Mouse (Mus musculus) hindbrain, embryonic 11.5 days (tissue): ENCODE data around the gene Hpca. TPM values are rescaled to one million over a fixed set of nuclear protein-coding genes. Genes with fewer than 3 reads are reported as not detected.

ENCODE experiments used
- ATAC-seq: fragments of 200-750 bp; cut with Nextera tagmentation; 2 replicates; pipeline ENCODE4 v1.8.0; 2017; ENCODE audit warnings: mild to moderate bottlenecking, moderate TSS enrichment, moderate library complexity; ENCODE audit not compliant: low FRiP score
- DNase-seq: peaks from one replicate; pipeline ENCODE4 v3.0.0-alpha.2; 2015; ENCODE audit warnings: low spot score
- H3K27ac ChIP-seq: fragments of 300-500 bp; sonication (generic); 2 replicates; pipeline ENCODE4 v1.5.1; 2014; ENCODE audit warnings: mild to moderate bottlenecking, low read depth, low read length
- H3K27me3 ChIP-seq: fragments of 300-500 bp; sonication (generic); 2 replicates; pipeline ENCODE4 v1.6.1; 2014; ENCODE audit warnings: mild to moderate bottlenecking, low read length, moderate library complexity, mixed read lengths; ENCODE audit not compliant: control insufficient read depth, insufficient read depth
- H3K36me3 ChIP-seq: fragments of 300-500 bp; sonication (generic); 2 replicates; pipeline ENCODE4 v1.6.1; 2014; ENCODE audit warnings: mild to moderate bottlenecking, low read length, moderate library complexity, mixed read lengths; ENCODE audit not compliant: control insufficient read depth, insufficient read depth
- H3K4me1 ChIP-seq: fragments of 300-500 bp; sonication (generic); replicated peaks from 2 replicates; pipeline ENCODE4 v1.6.1; 2014; ENCODE audit warnings: low read length, mixed read lengths; ENCODE audit not compliant: control insufficient read depth, insufficient read depth
- H3K4me2 ChIP-seq: fragments of 300-500 bp; sonication (generic); replicated peaks from 2 replicates; pipeline ENCODE4 v1.6.1; 2014; ENCODE audit warnings: mild to moderate bottlenecking, low read depth, low read length
- H3K4me3 ChIP-seq: fragments of 300-500 bp; sonication (generic); 2 replicates; pipeline ENCODE4 v1.5.1; 2014; ENCODE audit warnings: low read depth, low read length
- H3K9ac ChIP-seq: fragments of 300-500 bp; sonication (generic); 2 replicates; pipeline ENCODE4 v1.6.1; 2014; ENCODE audit warnings: low read depth, low read length
- H3K9me3 ChIP-seq: fragments of 300-500 bp; sonication (generic); 2 replicates; pipeline ENCODE4 v1.6.1; 2016; ENCODE audit warnings: low read length; ENCODE audit not compliant: control insufficient read depth
- WGBS: fragments of 180-500 bp; shearing (Covaris S2); extraction: QIAGEN DNeasy Blood & Tissue Kit; methylation state at CpG from one replicate; pipeline ENCODE4 v1.1.7; 2014; 5-methylcytosine and 5-hydroxymethylcytosine counted together
- polyA plus RNA-seq: library from polyadenylated mRNA; unstranded; fragments of >200 nt; fragmentation: Nextera tagmentation; extraction: Ambion mirVana; gene quantifications from 2 replicates; pipeline ENCODE4 v1.2.1, GENCODE M21; 2014

The Hpca gene
- polyA plus RNA-seq, 1 experiment from 2014 or later = 2.6 TPM

DNA sequence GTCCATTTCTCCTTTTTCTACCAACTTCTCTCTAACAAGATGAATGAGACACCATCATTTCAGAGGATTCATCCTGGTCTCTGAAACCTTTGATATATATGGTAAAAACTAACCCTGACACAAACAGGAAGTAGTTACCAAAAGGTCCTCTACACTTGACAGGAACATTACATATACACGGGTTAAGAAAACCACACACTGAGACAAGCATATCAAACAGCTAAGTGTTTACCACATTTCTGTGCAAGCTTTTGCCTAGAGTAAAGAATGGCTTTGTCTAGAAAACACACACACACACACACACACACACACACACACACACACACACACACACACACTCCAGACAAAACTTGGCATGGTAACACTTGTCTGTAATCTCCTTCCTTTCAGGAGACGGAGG lies 24.6 kb upstream of the Hpca start:
- Histone ChIP-seq H3K36me3 (no peaks in the 10 kb centered on the region), H3K9me3 (no peaks in the 10 kb centered on the region), H3K27me3 (no peaks in the 10 kb centered on the region), H3K4me3 (no peak overlapping the region), H3K27ac (no peak overlapping the region), H3K4me1 (no peaks in the 10 kb centered on the region; the same call in 1 of the 2 replicates), H3K4me2 (no peak overlapping the region), H3K9ac (no peak overlapping the region)
- 75% methylated on average over 2 of the region's 2 CpGs for WGBS
- ATAC-seq (no peak), DNase-seq (no peak)

GRCm38 (mm10) chr4:129145943-129146342 lies 24.1 kb upstream of the Hpca start:
- Histone ChIP-seq H3K4me1 (no peaks in the 10 kb centered on the region; the same call in 1 of the 2 replicates), H3K9me3 (no peaks in the 10 kb centered on the region), H3K27ac (no peak overlapping the region), H3K36me3 (no peaks in the 10 kb centered on the region), H3K9ac (no peak overlapping the region), H3K4me2 (no peak overlapping the region), H3K4me3 (no peak overlapping the region), H3K27me3 (no peaks in the 10 kb centered on the region)
- no peak for DNase-seq
- ATAC-seq = no peak
- WGBS = 83% methylated on average over 4 of the region's 4 CpGs

DNA sequence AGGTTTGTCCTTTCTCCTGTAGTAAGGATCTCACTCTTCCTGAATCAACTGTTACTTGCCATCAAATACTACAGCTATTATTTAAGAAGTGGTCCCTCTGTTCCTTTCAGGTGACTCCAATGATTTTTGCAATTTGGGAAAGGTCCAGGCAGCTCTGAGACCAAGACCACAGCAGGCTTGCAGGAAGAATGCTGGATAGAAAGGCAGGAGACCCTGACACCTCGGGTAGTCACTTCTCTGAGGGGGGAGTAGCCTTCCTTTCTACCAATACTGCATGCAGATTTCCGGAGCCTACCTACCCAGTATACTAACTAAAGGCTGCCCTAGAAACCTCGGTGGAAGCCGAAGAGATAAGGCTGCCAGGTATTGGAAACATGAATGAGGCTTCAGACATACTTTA lies 23.6 kb upstream of the Hpca start:
- no peak overlapping the region for H3K27ac ChIP-seq
- no peaks in the 10 kb centered on the region for H3K27me3 ChIP-seq
- ATAC-seq (no peak), DNase-seq (no peak)
- no peak overlapping the region for H3K4me2 ChIP-seq
- no peak overlapping the region for H3K9ac ChIP-seq
- no peaks in the 10 kb centered on the region; the same call in 1 of the 2 replicates for H3K4me1 ChIP-seq
- 75% methylated on average over 4 of the region's 4 CpGs for WGBS
- H3K36me3 ChIP-seq = no peaks in the 10 kb centered on the region
- H3K9me3 ChIP-seq = no peaks in the 10 kb centered on the region
- no peak overlapping the region for H3K4me3 ChIP-seq

- no peak overlapping the region for H3K27ac ChIP-seq
- H3K27me3 ChIP-seq = no peaks in the 10 kb centered on the region
- no peaks in the 10 kb centered on the region for H3K9me3 ChIP-seq
- H3K9ac ChIP-seq = no peak overlapping the region
- no peaks in the 10 kb centered on the region; the same call in 1 of the 2 replicates for H3K4me1 ChIP-seq
- ATAC-seq = no peak
- WGBS = 71% methylated on average over 16 of the region's 16 CpGs
- DNase-seq = no peak
- H3K4me3 ChIP-seq = no peak overlapping the region
- no peaks in the 10 kb centered on the region for H3K36me3 ChIP-seq
- no peak overlapping the region for H3K4me2 ChIP-seq
These were observed 22.8 kb upstream of the Hpca start for GRCm38 (mm10) chr4:129144401-129145367.

DNA sequence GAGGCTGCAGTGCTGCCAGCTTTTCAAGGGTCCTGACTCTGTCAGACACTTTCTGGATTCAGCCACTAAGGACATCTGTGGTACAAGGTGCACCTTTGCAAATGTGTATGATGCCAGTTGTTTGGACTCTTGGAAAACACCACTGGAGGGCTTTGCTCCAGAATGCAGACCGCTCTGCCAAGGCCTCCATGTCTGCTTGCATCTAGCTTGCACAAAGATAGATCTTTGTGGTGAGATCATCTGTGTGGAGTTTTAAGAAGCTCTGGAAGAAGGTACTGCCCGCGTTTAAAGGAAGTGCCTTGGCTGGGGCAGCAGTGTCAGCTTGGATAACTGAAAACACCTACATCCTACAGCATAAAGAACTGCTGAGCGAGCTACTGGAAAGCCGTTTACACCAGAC lies 21.7 kb upstream of the Hpca start:
- Histone ChIP-seq H3K27ac (no peak overlapping the region), H3K4me1 (no peaks in the 10 kb centered on the region; the same call in 1 of the 2 replicates), H3K27me3 (peaks cover under 1% of the 10 kb centered on the region), H3K9ac (no peak overlapping the region), H3K4me2 (no peak overlapping the region), H3K36me3 (no peaks in the 10 kb centered on the region), H3K4me3 (no peak overlapping the region), H3K9me3 (no peaks in the 10 kb centered on the region)
- WGBS = 88% methylated on average over 5 of the region's 5 CpGs
- ATAC-seq = no peak
- no peak for DNase-seq

GRCm38 (mm10) chr4:129142439-129143045 lies 20.7 kb upstream of the Hpca start:
- Histone ChIP-seq H3K36me3 (no peaks in the 10 kb centered on the region), H3K9ac (no peak overlapping the region), H3K4me1 (no peaks in the 10 kb centered on the region; the same call in 1 of the 2 replicates), H3K27ac (no peak overlapping the region), H3K4me2 (no peak overlapping the region), H3K27me3 (peaks cover 11% of the 10 kb centered on the region), H3K9me3 (no peaks in the 10 kb centered on the region), H3K4me3 (no peak overlapping the region)
- DNase-seq = no peak
- 89% methylated on average over 11 of the region's 11 CpGs for WGBS
- no peak for ATAC-seq

- Histone ChIP-seq H3K27ac (no peak overlapping the region), H3K4me3 (no peak overlapping the region), H3K9ac (no peak overlapping the region), H3K4me2 (no peak overlapping the region), H3K9me3 (no peaks in the 10 kb centered on the region), H3K4me1 (peaks cover 4% of the 10 kb centered on the region), H3K27me3 (peaks cover 17% of the 10 kb centered on the region), H3K36me3 (no peaks in the 10 kb centered on the region)
- ATAC-seq (no peak), DNase-seq (no peak)
- WGBS = 82% methylated on average over 17 of the region's 17 CpGs
These were observed 20.0 kb upstream of the Hpca start for GRCm38 (mm10) chr4:129141560-129142438.

GRCm38 (mm10) chr4:129140808-129141207 lies 19.0 kb upstream of the Hpca start:
- Histone ChIP-seq H3K4me3 (no peak overlapping the region), H3K4me1 (peaks cover 4% of the 10 kb centered on the region), H3K4me2 (no peak overlapping the region), H3K9ac (no peak overlapping the region), H3K36me3 (no peaks in the 10 kb centered on the region), H3K27ac (no peak overlapping the region), H3K27me3 (peaks cover 21% of the 10 kb centered on the region), H3K9me3 (no peaks in the 10 kb centered on the region)
- DNase-seq (no peak), ATAC-seq (no peak)
- 87% methylated on average over 4 of the region's 4 CpGs for WGBS
